Mouse (Mus musculus) midbrain, embryonic 11.5 days (tissue): ENCODE data around the gene Top1. TPM values are rescaled to one million over a fixed set of nuclear protein-coding genes. Genes with fewer than 3 reads are reported as not detected.

ENCODE experiments used
- ATAC-seq: fragments of 200-750 bp; cut with Nextera tagmentation; 2 replicates; pipeline ENCODE4 v1.8.0; 2017; ENCODE audit warnings: moderate TSS enrichment, moderate library complexity; ENCODE audit not compliant: low FRiP score
- DNase-seq: peaks from one replicate; pipeline ENCODE4 v3.0.0; 2015; ENCODE audit warnings: low spot score; ENCODE audit errors: missing footprints
- H3K27ac ChIP-seq: fragments of 300-500 bp; sonication (generic); 2 replicates; pipeline ENCODE4 v1.5.1; 2014; ENCODE audit warnings: low read depth, low read length
- H3K27me3 ChIP-seq: fragments of 300-500 bp; sonication (generic); 2 replicates; pipeline ENCODE4 v1.6.1; 2014; ENCODE audit warnings: mild to moderate bottlenecking, low read length, moderate library complexity, mixed read lengths; ENCODE audit not compliant: control insufficient read depth, insufficient read depth
- H3K36me3 ChIP-seq: fragments of 300-500 bp; sonication (generic); 2 replicates; pipeline ENCODE4 v1.6.1; 2014; ENCODE audit warnings: mild to moderate bottlenecking, low read length, moderate library complexity, mixed read lengths; ENCODE audit not compliant: control insufficient read depth, insufficient read depth
- H3K4me1 ChIP-seq: fragments of 300-500 bp; sonication (generic); 2 replicates; pipeline ENCODE4 v1.6.1; 2014; ENCODE audit warnings: low read length; ENCODE audit not compliant: control insufficient read depth, insufficient read depth
- H3K4me2 ChIP-seq: fragments of 300-500 bp; sonication (generic); 2 replicates; pipeline ENCODE4 v1.6.1; 2014; ENCODE audit warnings: mild to moderate bottlenecking, moderate library complexity
- H3K4me3 ChIP-seq: fragments of 300-500 bp; sonication (generic); 2 replicates; pipeline ENCODE4 v1.5.1; 2014; ENCODE audit warnings: low read depth, low read length
- H3K9ac ChIP-seq: fragments of 300-500 bp; sonication (generic); 2 replicates; pipeline ENCODE4 v1.6.1; 2014; ENCODE audit warnings: low read length
- H3K9me3 ChIP-seq: fragments of 300-500 bp; sonication (generic); 2 replicates; pipeline ENCODE4 v1.6.1; 2016; ENCODE audit warnings: low read length; ENCODE audit not compliant: control insufficient read depth
- WGBS: fragments of 180-500 bp; shearing (Covaris S2); extraction: QIAGEN DNeasy Blood & Tissue Kit; methylation state at CpG from one replicate; pipeline ENCODE4 v1.1.7; 2014; 5-methylcytosine and 5-hydroxymethylcytosine counted together
- polyA plus RNA-seq: library from polyadenylated mRNA; unstranded; fragments of >200 nt; fragmentation: Nextera tagmentation; extraction: Ambion mirVana; gene quantifications from 2 replicates; pipeline ENCODE4 v1.2.1, GENCODE M21; 2014

Gene Top1
- polyA plus RNA-seq, 1 experiment from 2014 or later, result 114 TPM

DNA sequence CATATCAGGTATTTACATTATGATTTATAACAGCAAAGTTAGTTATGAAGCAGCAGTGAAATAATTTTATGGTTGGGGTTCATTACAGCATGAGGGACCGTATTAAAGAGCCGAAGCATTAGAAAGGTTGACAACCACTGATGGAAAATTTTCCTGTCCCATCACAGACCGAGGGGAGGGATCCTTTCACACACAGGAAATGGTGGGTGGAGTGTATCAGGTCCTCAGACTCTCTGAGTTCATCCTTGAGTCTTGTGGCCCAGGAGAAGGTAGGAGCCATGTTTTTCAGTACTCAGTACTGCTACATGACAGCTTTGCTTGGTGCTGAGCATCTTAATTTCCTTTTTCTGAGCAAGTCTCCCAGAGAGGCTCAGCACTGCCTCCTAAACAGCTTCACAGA is 118.1 kb downstream of the Top1 start:
- H3K9me3 ChIP-seq, result no peaks in the 10 kb centered on the region
- no peak overlapping the region for H3K9ac ChIP-seq
- peaks cover 23% of the 10 kb centered on the region for H3K36me3 ChIP-seq
- H3K4me2 ChIP-seq, result no peak overlapping the region
- no peaks in the 10 kb centered on the region for H3K4me1 ChIP-seq
- H3K4me3 ChIP-seq, result no peak overlapping the region
- WGBS, result 89% methylated on average over 3 of the region's 3 CpGs
- ATAC-seq (no peak), DNase-seq (no peak)
- no peaks in the 10 kb centered on the region for H3K27me3 ChIP-seq
- H3K27ac ChIP-seq, result no peak overlapping the region

DNA sequence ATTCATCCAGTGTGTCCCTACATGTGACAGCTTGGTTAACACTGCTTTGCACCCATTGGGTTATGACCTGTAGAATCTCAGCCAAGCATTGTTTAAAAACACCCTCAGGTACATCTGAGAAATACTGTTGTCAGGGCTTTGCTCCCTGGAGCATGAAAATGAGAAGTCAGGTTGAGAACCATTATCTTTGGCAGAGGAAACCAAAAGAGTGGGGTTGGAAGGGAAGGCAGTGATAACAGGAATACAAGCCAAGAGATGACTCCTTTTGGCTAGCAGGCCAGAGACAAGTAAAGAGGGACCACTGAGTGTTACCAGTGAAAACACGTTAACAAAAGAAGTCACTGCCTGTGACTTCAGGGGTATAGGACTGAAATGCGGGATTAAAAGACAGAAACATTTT is 118.7 kb downstream of the Top1 start:
- no peak for DNase-seq
- H3K27ac ChIP-seq, result no peak overlapping the region
- no peaks in the 10 kb centered on the region for H3K9me3 ChIP-seq
- H3K9ac ChIP-seq, result no peak overlapping the region
- no peaks in the 10 kb centered on the region for H3K27me3 ChIP-seq
- WGBS, result 95% methylated on average over 2 of the region's 2 CpGs
- no peak overlapping the region for H3K4me2 ChIP-seq
- H3K36me3 ChIP-seq, result peaks cover 21% of the 10 kb centered on the region
- H3K4me3 ChIP-seq, result no peak overlapping the region
- H3K4me1 ChIP-seq, result no peaks in the 10 kb centered on the region
- no peak for ATAC-seq

DNA sequence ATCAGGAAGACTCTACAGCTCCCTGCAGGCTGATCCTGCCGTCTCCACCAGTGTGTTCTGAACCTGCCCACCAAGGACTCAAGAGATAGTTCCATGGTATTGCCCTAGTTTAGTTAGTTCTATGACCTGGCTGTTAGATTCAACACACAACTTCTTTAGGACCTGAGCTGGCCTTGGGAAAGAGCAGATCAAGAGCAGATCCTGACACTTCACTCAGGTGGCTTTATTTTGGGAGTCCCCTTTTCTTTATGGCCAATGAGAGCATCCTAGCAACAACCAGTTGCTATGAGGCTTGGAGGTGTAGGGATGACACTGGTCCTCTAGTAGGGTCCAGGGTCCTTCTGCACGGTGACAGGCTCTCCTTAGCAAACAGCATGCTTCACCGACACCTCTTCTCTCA is 119.4 kb downstream of the Top1 start:
- Histone ChIP-seq H3K27ac (no peak overlapping the region), H3K9ac (no peak overlapping the region), H3K36me3 (peaks cover 16% of the 10 kb centered on the region; the same call in 1 of the 2 replicates), H3K9me3 (no peaks in the 10 kb centered on the region), H3K4me1 (no peaks in the 10 kb centered on the region), H3K4me3 (no peak overlapping the region), H3K27me3 (no peaks in the 10 kb centered on the region), H3K4me2 (no peak overlapping the region)
- DNase-seq (peak; percentile 62), ATAC-seq (no peak)
- WGBS, result 79% methylated on average over 3 of the region's 3 CpGs

DNA sequence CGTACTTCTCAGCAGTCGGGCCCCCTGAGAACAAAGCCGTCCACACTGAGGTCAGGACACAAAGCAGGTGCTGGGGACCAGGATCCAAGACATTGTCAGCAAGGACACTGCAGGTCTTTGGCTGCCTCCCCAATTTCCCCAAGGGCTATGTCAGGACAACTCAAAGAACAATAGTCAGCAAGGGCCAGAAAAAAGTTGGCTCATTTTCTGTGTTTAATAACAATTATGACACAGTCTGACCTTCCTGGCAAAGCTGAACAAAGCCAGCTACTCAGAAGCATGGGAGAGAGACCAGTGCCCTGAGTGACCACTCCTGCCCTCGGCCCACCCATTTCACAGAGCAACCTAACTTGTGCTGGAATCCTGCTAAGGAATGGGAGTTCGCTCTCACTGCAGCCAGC is 120.7 kb downstream of the Top1 start:
- Histone ChIP-seq H3K9ac (no peak overlapping the region), H3K4me2 (no peak overlapping the region), H3K27me3 (no peaks in the 10 kb centered on the region), H3K27ac (no peak overlapping the region), H3K4me3 (no peak overlapping the region), H3K4me1 (no peaks in the 10 kb centered on the region), H3K9me3 (no peaks in the 10 kb centered on the region), H3K36me3 (peaks cover 9% of the 10 kb centered on the region; the same call in 1 of the 2 replicates)
- ATAC-seq, result no peak
- WGBS, result 87% methylated on average over 5 of the region's 5 CpGs
- peak; percentile 84 for DNase-seq

DNA sequence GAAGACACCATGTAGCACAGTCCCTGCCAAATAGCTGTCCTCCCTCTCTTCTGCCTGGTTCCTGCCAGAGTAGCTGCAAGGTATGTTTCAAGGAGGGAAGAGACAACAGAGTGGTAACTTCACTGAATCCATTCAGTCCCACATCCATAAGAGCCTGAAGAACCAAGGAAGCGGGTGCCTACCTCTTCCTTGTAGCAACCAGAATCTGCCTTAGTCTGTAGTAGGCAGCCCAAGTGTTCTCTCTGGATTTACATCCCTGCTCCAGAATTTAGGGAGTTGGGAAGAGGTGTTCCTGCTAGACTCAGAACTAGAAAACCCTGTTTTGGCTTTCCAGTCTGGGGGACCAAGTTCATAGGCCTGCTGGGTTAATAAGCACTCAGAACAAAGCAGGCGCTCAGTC is 121.5 kb downstream of the Top1 start:
- ATAC-seq (no peak), DNase-seq (no peak)
- Histone ChIP-seq H3K9me3 (no peaks in the 10 kb centered on the region), H3K9ac (no peak overlapping the region), H3K27me3 (no peaks in the 10 kb centered on the region), H3K4me2 (no peak overlapping the region), H3K4me1 (no peaks in the 10 kb centered on the region), H3K27ac (no peak overlapping the region), H3K4me3 (no peak overlapping the region), H3K36me3 (peaks cover 5% of the 10 kb centered on the region; the same call in 1 of the 2 replicates)
- WGBS, result 91% methylated on average over 2 of the region's 2 CpGs

DNA sequence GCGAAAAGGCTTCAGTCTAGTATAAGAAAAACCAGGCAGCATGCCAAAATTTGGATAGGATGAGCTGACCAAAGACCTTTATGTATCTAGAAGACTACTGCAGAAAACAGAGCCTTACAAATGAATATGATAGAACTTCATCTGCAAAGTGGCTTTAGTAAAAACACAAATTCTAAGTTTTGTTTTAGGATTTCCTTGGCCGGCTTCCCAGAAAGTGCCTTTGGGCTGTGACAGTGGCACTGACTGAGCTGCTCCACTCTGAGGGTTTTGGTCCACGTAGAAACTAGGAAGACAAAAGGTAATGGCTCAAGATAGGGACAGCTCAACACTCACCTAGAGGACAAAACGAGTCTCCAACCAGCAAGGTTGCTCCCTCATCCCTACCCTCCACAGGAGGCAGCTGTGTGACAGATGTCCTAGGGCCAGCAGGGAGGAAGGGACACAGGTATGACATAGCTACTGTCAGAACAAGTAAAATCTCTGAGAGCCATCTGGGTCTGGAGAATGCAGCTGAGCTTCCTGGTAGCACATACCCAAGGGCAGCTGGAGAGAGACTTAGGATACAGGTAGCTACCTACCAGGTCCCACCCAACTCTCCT is 122.5 kb downstream of the Top1 start:
- peaks cover 2% of the 10 kb centered on the region; the same call in 1 of the 2 replicates for H3K36me3 ChIP-seq

DNA sequence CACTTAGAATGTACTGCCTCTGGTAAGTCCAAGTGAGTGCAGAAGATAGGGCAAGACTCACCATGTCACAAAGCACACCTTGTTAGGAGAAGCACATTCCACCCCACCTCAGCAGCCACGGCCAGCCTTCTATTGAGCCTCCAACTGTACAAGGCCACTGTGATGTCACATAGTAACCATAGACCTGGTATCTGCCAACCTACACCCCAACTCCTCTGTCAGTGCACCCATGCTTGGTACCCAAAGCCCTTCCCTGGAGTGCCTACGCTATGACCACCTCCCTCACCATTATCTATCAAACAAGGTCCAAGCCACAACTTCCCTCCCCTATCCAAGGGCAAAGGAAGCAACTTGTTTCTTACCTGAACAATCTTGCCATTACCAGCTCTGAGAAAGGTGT is 123.3 kb downstream of the Top1 start:
- DNase-seq, result no peak
- Histone ChIP-seq H3K4me1 (no peaks in the 10 kb centered on the region), H3K4me2 (no peak overlapping the region), H3K27ac (no peak overlapping the region), H3K9me3 (no peaks in the 10 kb centered on the region), H3K36me3 (no peaks in the 10 kb centered on the region; the same call in 1 of the 2 replicates), H3K4me3 (no peak overlapping the region), H3K27me3 (no peaks in the 10 kb centered on the region), H3K9ac (no peak overlapping the region)
- no peak for ATAC-seq
- whole genome bisulfite sequencing, result 86% methylated on average over 2 of the region's 2 CpGs

More for the DNA sequence above, 122.5 kb downstream of the Top1 start:
- WGBS, result 84% methylated on average over 4 of the region's 4 CpGs
- H3K27ac ChIP-seq, result no peak overlapping the region
- H3K4me2 ChIP-seq, result no peak overlapping the region
- no peaks in the 10 kb centered on the region for H3K27me3 ChIP-seq
- H3K4me1 ChIP-seq, result no peaks in the 10 kb centered on the region
- H3K9ac ChIP-seq, result no peak overlapping the region
- ATAC-seq, result no peak
- peak; percentile 82 for DNase-seq
- H3K9me3 ChIP-seq, result no peaks in the 10 kb centered on the region
- no peak overlapping the region for H3K4me3 ChIP-seq

DNA sequence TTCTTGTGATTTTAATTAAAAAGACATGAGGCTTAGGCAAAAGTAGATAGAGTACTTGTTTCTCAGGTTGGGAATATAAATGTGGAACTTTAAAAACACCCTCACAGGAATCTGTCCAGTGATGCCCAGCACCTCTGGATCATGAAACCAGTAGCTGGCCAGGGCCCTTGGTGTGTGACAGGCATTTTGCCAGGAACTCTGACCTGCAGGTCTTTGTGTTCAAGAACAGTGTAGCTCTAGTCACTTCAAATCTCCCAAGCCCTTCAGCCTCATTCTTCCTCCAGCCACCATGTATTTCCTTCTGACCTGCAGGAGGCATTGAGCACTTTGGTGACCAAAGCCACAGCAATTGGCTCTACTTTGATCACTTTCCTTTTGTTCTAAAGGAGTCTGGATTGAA is 124.7 kb downstream of the Top1 start:
- ATAC-seq, result no peak
- Histone ChIP-seq H3K4me3 (no peak overlapping the region), H3K9ac (no peak overlapping the region), H3K9me3 (no peaks in the 10 kb centered on the region), H3K36me3 (no peaks in the 10 kb centered on the region), H3K4me1 (no peaks in the 10 kb centered on the region), H3K27ac (no peak overlapping the region), H3K4me2 (no peak overlapping the region), H3K27me3 (no peaks in the 10 kb centered on the region)
- DNase-seq, result peak; percentile 54

DNA sequence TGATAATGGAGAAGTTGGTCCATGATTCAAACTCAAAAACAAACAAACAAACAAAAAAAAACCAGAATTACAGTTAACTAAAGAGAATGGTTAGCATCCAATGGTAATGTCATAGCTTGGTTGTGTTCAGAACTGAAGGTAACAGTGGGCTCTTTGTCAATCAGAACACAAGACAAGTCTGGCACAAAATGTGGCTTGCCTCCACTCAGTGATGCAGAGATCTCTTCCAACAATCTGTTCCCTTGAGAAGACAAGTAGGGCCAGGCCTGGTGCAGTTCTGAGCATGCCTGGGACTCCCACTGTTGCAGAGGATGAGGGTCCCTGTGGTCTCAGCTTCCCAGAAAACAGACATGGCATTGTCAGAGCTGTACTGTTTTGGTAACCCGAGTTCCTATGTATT is 125.2 kb downstream of the Top1 start:
- DNase-seq (peak; percentile 62), ATAC-seq (no peak)
- no peaks in the 10 kb centered on the region for H3K9me3 ChIP-seq
- no peak overlapping the region for H3K9ac ChIP-seq
- no peak overlapping the region for H3K4me2 ChIP-seq
- no peaks in the 10 kb centered on the region for H3K36me3 ChIP-seq
- WGBS, result 94% methylated on average over 1 of the region's 1 CpGs
- no peak overlapping the region for H3K27ac ChIP-seq
- no peak overlapping the region for H3K4me3 ChIP-seq
- H3K27me3 ChIP-seq, result no peaks in the 10 kb centered on the region
- H3K4me1 ChIP-seq, result no peaks in the 10 kb centered on the region
